Mouse (Mus musculus): ENCODE measurements around the gene Lsm12.

Lsm12 gene

GRCm38 (mm10) chr11:102216056-102216885 is 31.2 kb upstream of the Lsm12 start:
- DNase-seq (ENCODE audit: low spot score) = no peak

- no peak for DNase-seq (ENCODE audit: low spot score)
Measured at GRCm38 (mm10) chr11:102215511-102215910, 30.4 kb upstream of the Lsm12 start.

- DNase-seq (ENCODE audit: low spot score) = peak; percentile 55
Measured at GRCm38 (mm10) chr11:102214430-102215156, 29.5 kb upstream of the Lsm12 start.

- DNase-seq (ENCODE audit: low spot score) = no peak
Measured at GRCm38 (mm10) chr11:102211936-102212341, 26.8 kb upstream of the Lsm12 start.

- DNase-seq (ENCODE audit: low spot score) = no peak
Measured at GRCm38 (mm10) chr11:102211011-102211410, 25.9 kb upstream of the Lsm12 start.

- DNase-seq (ENCODE audit: low spot score) = no peak
Measured at GRCm38 (mm10) chr11:102210185-102210584, 25.1 kb upstream of the Lsm12 start.

- peak; percentile 65 for DNase-seq (ENCODE audit: low spot score)
Measured at GRCm38 (mm10) chr11:102209742-102210141, 24.6 kb upstream of the Lsm12 start.

GRCm38 (mm10) chr11:102208846-102209245 is 23.8 kb upstream of the Lsm12 start:
- DNase-seq (ENCODE audit: low spot score) = no peak

- peak; percentile 85 for DNase-seq (ENCODE audit: low spot score)
Measured at GRCm38 (mm10) chr11:102207825-102208777, 23.0 kb upstream of the Lsm12 start.

- DNase-seq (ENCODE audit: low spot score) = no peak
Measured at GRCm38 (mm10) chr11:102206481-102206880, 21.4 kb upstream of the Lsm12 start.

- DNase-seq (ENCODE audit: low spot score) = no peak
Measured at GRCm38 (mm10) chr11:102201408-102201821, 16.3 kb upstream of the Lsm12 start.

GRCm38 (mm10) chr11:102199856-102200255 is 14.8 kb upstream of the Lsm12 start:
- DNase-seq (ENCODE audit: low spot score) = no peak

GRCm38 (mm10) chr11:102198245-102198644 is 13.1 kb upstream of the Lsm12 start:
- DNase-seq (ENCODE audit: low spot score) = no peak

- no peak for DNase-seq (ENCODE audit: low spot score)
Measured at GRCm38 (mm10) chr11:102196018-102196797, 11.1 kb upstream of the Lsm12 start.

- no peak for DNase-seq (ENCODE audit: low spot score)
Measured at GRCm38 (mm10) chr11:102193657-102194440, 8.8 kb upstream of the Lsm12 start.

GRCm38 (mm10) chr11:102190848-102191247 is 5.8 kb upstream of the Lsm12 start:
- no peak for DNase-seq (ENCODE audit: low spot score)

GRCm38 (mm10) chr11:102189461-102190436 is 4.7 kb upstream of the Lsm12 start, which contains the start of gene G6pc3:
Gene G6pc3, plus strand, starts transcription at chr11:102189620.
- DNase-seq (ENCODE audit: low spot score) = peak; percentile 95

- DNase-seq (ENCODE audit: low spot score) = no peak
Measured at GRCm38 (mm10) chr11:102188980-102189379, 3.9 kb upstream of the Lsm12 start.

- DNase-seq (ENCODE audit: low spot score) = no peak
Measured at GRCm38 (mm10) chr11:102186235-102186634, 1.1 kb upstream of the Lsm12 start.
